Mouse (Mus musculus): ENCODE data around the gene Grm3.

The Grm3 gene

DNA sequence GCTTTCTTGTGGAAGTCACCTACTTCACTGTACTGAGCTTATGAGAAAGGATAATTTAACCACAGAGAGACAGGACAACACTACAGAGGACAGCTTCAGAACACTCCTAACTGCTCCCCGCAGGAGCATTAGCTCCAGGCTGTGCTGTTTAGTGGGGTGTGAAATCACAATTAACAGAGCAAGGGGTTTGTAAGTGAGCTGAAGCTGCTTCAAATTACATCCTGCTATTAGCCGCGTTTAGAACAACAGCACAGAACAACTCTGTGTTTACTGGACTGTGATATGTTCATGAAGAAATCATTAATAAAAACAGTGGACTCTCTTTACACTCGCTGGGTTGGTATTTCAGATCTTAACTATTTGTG is 101.9 kb downstream of the Grm3 start:
- DNase-seq (ENCODE audit: low spot score), result no peak

DNA sequence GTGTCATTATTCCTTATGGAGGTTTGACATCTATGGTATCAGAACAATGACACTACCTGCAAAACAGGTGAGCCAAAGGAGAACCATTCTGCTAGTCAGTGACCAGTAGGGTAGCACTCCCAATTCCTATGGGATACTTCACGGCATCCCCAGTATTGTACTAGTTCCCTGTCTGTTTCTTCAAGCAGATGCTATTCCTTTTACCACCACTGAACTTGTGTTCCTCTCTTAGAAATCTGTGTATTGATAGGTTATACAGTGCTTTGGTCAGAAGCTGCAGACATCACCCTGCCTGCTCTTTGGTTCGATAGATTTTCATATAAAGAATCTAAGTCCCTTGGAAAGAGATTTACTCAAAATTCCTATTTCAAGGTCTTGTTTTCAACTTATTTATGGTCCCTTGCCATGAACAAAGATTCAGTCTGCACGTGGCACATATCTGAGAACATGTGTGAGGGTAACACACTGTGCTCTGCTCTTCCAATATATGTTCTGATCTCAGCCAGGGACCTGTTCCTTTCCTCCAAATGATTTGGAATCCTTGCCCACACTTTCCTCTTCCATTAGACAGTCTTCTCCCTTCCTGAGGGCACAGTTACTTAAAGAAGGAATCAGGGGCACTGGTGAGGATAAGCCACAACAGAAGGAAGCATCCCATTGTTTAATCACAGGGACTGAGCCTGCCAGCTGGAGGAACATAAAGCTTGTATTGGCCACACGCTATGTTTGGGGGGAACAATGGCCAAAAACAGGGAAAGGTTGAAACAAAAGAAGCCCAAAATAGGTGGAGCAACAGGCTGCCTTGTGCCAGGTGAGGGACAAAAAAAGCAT is 102.5 kb downstream of the Grm3 start:
- no peak for DNase-seq (ENCODE audit: low spot score)

DNA sequence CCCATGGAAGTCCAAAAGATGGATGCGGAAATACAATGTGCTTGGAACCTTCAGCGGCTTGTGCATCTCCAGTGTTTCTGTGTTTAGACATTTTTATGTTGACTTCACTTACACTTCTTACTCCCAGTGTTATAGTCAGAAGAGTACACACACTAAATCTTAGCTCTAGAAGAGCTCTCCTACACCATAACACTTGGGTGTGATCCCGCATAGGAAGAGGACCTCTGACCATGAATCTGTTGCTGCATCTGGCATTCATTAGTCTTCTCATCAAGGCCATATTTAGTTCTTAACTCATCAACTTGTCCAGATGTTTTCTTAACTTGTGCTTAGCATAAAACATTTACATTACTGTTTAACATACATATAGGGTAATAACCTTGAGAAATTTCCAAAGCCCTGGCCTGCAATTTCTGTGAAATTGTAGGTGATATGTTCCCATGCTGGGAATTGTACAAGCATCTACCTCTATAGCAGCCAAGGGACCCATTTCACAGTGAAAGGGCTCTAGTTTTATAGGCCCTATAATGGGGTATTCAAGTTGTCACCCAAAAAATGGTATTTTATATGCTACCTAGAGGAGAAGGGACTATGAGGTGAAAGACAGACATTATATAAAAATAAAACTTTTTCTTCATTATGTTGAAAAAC is 103.4 kb downstream of the Grm3 start:
- no peak for DNase-seq (ENCODE audit: low spot score)

DNA sequence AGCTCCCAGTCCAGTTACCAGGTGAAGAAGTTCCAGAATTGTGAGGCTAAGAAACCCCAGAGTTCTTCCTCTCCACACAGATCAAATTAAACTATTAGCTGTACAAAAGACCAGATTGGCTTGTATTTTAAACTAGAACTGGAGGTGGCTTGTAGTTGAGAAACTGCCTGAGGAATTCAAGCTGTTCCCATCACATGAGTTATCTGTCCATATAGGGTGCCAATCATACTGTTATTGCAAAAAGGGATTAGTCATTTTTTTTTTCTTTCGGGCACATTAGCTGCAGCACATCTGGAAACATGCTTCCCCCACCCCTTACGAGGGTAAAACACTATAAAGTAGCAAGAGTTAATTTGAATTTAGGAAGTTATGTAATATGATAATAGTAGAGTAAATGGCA is 145.9 kb downstream of the Grm3 start:
- DNase-seq (ENCODE audit: low spot score), result no peak

DNA sequence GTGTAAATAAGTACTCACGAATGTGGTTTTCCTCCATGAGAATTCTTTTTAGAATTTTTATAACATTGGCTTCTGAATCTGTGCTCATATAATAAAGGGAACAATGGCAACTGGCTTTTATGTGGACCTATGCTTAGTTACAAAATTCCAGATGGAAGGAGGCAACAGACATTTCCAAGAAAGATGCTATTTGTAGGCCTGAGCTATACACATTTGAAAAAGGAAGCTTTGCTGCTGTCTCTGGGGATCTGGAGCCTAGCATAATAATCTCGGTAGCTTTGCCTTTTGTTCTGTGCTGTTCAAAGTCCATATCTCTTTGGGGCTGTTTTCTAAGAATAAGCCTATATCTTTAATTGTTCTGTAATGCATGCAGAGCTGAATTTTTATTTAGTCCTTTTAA is 146.4 kb downstream of the Grm3 start:
- DNase-seq (ENCODE audit: low spot score), result no peak

DNA sequence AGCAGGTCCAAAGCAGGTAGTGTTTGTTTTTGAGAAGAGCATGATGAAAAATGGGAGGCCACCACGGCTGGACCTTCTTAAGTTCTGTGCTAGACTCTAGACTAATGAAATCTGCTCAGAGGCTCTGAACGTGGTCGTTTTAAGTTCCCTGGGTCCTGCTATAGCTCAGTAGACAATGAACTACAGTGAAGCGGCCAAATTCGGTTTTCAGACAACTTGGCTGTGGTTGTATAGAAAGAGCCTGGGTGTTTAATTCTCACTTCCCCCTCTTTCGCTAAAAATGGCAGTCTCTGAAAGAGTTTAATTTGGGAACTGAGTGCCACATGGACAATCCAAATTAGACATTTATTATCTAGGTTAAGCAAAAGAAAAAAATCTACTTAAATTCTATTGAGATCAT is 154.0 kb downstream of the Grm3 start:
- no peak for DNase-seq (ENCODE audit: low spot score)

DNA sequence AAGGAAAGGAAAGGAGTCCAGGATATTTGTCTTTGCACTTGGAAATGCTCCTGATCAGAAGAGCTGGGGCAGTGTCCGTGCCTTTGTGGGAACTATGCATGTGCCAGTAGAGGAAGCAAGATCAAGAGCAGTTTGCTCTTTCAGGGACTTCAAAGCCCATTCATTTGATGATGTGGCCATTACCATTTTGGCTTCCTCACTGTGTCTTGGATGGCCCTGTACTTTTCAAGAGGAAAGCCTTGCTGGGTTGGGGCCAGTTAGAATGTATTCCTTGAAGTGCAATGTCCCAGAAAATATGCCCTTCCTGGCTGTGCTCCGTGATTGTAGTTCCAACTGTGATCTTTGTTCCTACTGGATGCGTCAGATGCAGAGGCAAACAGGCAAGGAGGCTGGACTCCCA is 167.3 kb downstream of the Grm3 start:
- DNase-seq (ENCODE audit: low spot score), result no peak

DNA sequence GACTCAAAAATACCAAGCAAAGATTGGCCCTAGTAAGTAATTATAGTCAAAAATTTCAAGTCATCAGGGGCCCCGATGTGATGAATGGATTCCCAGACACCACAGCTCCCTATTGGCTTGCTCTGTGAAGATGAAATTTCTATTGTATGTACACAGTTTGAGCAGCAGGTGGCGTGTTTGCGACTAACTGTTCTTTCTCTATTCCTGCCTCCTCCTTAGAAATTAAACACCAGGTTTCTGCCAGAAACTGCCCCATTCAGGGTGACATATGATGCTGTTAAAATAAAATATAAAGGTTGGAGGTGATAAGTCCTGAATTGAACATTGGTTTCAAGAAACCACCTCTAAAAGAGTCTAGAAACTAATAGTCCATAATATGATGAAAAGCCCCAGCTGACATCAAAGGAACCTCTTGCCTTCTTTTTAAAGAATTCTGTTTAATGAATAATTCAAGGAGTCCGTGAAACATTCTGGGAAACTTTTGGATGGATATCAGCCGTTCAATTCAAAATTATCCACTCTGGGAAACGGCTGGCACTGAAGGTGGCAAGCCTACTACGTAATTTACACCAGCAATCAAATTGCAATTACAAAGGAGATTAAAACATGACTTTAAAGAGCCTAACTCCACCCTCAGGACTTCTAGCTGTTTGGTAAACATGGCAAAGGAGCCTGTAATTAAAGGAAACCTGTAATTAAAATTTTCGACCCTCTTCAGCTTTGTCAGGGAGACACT is 184.0 kb downstream of the Grm3 start:
- peak; percentile 45 for DNase-seq (ENCODE audit: low spot score)

DNA sequence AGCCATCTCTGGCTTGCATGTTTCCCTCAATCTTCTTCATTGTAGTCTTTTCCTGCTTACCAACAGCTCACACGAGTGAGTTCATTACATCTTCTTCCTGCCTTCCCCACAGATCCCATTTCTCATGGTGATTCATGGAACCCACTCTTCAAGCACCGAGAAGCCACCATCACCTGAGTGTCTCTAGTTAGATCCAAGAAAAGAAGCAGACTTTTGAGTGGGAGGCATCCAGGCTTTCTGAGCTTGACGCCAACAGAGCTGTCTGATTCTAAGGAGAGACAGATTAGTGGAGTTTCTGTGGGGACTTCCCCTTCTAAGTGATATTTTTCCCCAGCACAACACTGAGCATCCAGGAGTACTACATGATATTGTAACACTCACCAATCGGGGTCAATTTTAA is 199.5 kb downstream of the Grm3 start:
- DNase-seq (ENCODE audit: low spot score), result no peak

DNA sequence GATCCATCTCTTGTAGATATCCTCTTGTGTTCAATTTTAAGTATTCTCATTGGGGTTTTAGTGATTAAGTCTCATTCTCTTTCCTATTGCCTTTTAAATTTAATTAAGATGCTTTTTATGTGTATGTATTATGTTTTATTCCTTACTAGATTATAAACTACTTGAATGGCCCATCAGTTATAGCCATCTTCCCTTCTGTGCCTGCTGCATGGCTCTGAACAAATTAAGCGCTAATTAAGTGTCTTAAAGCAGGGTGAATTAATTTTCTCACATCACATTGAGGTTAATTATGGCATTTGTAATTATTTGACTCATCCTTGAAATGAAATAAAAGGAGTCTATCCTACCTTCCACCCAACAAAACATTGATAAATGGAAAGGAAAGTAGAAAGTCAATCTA is 213.9 kb downstream of the Grm3 start:
- DNase-seq (ENCODE audit: low spot score), result no peak

DNA sequence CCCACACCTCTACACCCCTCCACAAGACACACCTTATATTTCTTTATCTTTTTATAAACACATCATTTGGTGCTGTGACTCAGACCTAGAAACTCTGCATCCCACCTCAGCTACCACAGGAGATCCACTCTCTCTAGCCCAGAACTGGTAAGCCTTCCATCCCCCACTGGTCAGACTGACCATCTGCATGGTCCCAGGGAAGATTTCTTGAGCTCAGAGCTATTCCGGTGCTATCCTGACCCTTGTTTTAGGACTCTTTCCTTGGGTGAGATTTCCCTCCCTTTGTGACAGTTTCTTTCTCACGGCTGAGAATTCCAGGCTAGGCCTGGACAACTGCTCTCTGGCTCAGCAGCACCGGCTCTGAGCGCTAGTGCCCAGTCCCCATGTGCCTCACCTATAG is 227.7 kb downstream of the Grm3 start:
- no peak for DNase-seq (ENCODE audit: low spot score)

DNA sequence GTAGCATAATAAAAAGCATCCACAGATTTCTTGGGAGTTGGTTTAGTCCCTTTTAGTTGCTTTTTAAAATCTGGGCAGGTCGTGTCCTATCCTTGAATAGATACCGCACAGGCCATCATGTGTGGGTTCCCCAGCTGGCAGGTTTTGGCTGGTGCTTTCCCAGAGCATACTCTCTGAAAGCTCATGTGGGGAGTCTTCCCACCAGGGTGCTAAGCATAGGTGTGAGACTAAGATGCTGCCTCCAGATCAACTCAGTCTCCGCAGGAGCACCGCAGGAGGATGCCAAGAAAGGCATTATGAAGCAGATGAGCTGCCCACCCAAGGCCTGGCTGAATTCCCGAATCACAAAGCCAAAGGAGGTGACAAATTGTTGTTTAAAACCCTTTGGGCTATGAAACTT is 229.5 kb downstream of the Grm3 start:
- DNase-seq (ENCODE audit: low spot score), result no peak

DNA sequence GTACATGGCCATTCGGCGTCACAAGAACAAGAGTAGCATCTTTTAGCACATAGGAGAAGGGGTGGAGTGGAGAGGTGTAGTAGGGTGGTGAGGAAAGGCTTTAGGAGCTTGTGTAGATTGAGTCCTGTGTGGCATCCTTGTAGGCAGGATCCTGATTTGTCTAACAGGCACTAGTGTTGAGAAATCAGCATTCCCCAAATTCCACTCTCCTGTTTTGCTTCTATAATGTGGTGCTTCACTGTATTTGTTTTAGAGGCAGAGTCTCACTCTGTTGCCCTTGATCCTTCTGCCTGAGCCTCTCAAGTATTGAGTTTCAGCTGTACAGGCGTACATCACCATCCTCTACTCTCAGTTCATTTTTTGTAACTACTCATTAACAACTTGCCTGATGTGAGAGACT is 247.4 kb downstream of the Grm3 start:
- DNase-seq (ENCODE audit: low spot score), result no peak

DNA sequence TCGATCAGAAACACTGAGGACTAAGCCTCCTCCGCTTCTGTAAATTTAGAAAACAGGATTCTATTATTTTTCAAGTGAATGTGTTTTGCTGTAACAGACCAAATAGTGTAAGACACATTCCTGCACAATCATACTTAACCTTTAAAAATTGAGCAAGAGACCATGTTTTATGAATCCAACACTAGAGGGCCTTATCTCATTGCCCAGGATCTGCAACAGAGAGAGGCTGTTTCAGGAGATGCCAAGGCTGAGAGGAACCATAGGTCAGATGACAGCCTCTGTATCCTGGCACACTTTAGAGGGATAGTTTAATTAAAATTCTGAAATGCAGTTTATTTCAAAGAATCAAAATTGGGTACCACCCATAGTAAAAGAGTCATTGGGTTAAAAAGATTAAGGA is 271.7 kb downstream of the Grm3 start:
- no peak for DNase-seq (ENCODE audit: low spot score)

DNA sequence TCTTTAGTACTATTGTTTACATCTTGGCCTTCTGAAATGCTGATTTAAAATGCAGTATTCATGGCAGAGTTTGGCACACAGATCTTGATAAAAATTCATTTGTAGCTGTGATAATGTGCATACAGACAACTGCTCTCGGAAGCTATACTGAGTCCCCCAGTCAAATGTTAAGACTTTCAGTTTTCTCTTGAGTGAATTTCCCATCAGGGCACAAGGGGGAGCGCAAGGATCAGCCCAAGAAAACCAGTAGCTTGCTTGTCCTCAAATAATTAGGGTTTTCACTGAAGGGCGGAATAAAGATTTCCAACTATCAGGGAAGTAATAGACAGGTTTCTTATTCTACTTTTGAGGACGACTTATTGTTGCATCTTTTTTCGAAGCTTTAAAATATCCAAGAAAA is 275.4 kb downstream of the Grm3 start:
- DNase-seq (ENCODE audit: low spot score), result no peak

DNA sequence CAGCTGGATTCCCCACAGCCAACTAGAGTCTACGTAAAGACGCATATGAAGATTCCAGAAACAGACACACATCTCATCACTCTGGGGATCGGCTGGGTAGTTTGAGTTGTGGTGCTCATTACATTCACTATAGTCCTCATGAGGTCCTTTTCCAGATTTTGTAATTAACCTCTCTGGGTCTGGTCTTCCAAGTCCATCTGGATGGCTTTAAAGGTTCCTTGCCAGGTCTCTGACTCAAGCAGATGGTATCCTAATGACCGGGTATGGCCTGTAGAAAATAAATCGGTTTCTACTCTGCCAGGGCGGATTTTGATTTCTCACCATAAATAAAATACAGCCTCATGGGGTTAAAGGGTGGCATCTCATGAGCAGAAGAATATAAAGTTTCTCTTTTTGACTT is 276.0 kb downstream of the Grm3 start:
- no peak for DNase-seq (ENCODE audit: low spot score)

DNA sequence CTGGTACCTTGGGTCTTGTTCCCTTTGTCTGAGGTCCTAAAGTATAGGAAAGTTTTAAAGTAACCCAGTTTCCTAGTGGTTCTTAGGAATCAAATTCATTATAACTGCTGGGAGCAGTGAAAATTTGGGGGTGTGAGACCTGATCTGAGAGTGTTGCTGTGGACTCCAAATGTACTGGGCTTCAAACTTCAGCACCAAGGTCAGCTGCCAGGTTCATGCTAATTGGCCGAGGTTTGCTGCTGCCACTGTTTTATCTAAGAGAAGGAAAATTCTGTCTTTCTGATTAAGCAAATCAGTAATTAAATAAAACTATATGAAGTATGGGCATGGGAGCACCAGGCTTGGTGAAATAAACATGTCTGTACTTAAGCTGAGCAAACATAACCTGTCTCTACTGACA is 278.8 kb downstream of the Grm3 start:
- peak; percentile 52 for DNase-seq (ENCODE audit: low spot score)
